Mouse (Mus musculus) hindbrain, embryonic 16.5 days (tissue): ENCODE results near the gene Tspyl3. TPM values are rescaled to one million over a fixed set of nuclear protein-coding genes. Genes with fewer than 3 reads are reported as not detected.

Experiments
- ATAC-seq: fragments of 200-750 bp; cut with Nextera tagmentation; 2 replicates; pipeline ENCODE4 v1.8.0; 2017; ENCODE audit warnings: moderate TSS enrichment, moderate library complexity
- H3K27ac ChIP-seq: fragments of 300-500 bp; sonication (generic); 2 replicates; pipeline ENCODE4 v1.5.1; 2014; ENCODE audit warnings: low read depth, mild to moderate bottlenecking, control low read depth, low read length, moderate library complexity
- H3K27me3 ChIP-seq: fragments of 300-500 bp; sonication (generic); replicated peaks from 2 replicates; pipeline ENCODE4 v1.6.1; 2014; ENCODE audit warnings: low read length; ENCODE audit not compliant: control insufficient read depth, insufficient read depth
- H3K36me3 ChIP-seq: fragments of 300-500 bp; sonication (generic); 2 replicates; pipeline ENCODE4 v1.6.1; 2014; ENCODE audit warnings: mild to moderate bottlenecking, low read length, moderate library complexity, mixed read lengths; ENCODE audit not compliant: control insufficient read depth, insufficient read depth
- H3K4me1 ChIP-seq: fragments of 300-500 bp; sonication (generic); 2 replicates; pipeline ENCODE4 v1.6.1; 2014; ENCODE audit warnings: low read depth, low read length; ENCODE audit not compliant: control insufficient read depth, insufficient read depth
- H3K4me2 ChIP-seq: fragments of 300-500 bp; sonication (generic); 2 replicates; pipeline ENCODE4 v1.6.1; 2014; ENCODE audit warnings: mild to moderate bottlenecking, low read length, control low read depth, moderate library complexity
- H3K4me3 ChIP-seq: fragments of 300-500 bp; sonication (generic); 2 replicates; pipeline ENCODE4 v1.5.1; 2014; ENCODE audit warnings: mild to moderate bottlenecking, low read length, control low read depth, moderate library complexity
- H3K9ac ChIP-seq: fragments of 300-500 bp; sonication (generic); 2 replicates; pipeline ENCODE4 v1.6.1; 2014; ENCODE audit warnings: low read depth, mild to moderate bottlenecking, control low read depth, low read length, moderate library complexity
- H3K9me3 ChIP-seq: fragments of 300-500 bp; sonication (generic); 2 replicates; pipeline ENCODE4 v1.6.1; 2014; ENCODE audit warnings: mild to moderate bottlenecking, low read length, moderate library complexity; ENCODE audit not compliant: control insufficient read depth
- WGBS: fragments of 180-500 bp; shearing (Covaris S2); extraction: QIAGEN DNeasy Blood & Tissue Kit; methylation state at CpG from one replicate; pipeline ENCODE4 v1.1.7; 2014; 5-methylcytosine and 5-hydroxymethylcytosine counted together
- polyA plus RNA-seq: library from polyadenylated mRNA; unstranded; fragments of >200 nt; fragmentation: Nextera tagmentation; extraction: Ambion mirVana; gene quantifications from 2 replicates; pipeline ENCODE4 v1.2.1, GENCODE M21; 2015

Gene Tspyl3
- polyA plus RNA-seq, 1 experiment from 2014 or later = 51.8 TPM

- WGBS = 80% methylated on average over 4 of the region's 4 CpGs
- no peak for ATAC-seq
- Histone ChIP-seq H3K9ac (no peak overlapping the region), H3K4me3 (no peak overlapping the region), H3K4me1 (peaks cover 30% of the 10 kb centered on the region), H3K27ac (no peak overlapping the region), H3K27me3 (no peaks in the 10 kb centered on the region), H3K9me3 (no peaks in the 10 kb centered on the region), H3K4me2 (no peak overlapping the region), H3K36me3 (peaks cover 18% of the 10 kb centered on the region)
Measured at GRCm38 (mm10) chr2:153237891-153238290, 12.7 kb upstream of the Tspyl3 start.

- Histone ChIP-seq H3K27ac (no peak overlapping the region), H3K36me3 (peaks cover 22% of the 10 kb centered on the region), H3K4me1 (peaks cover 24% of the 10 kb centered on the region), H3K9ac (no peak overlapping the region), H3K4me2 (no peak overlapping the region), H3K4me3 (no peak overlapping the region), H3K27me3 (no peaks in the 10 kb centered on the region), H3K9me3 (no peaks in the 10 kb centered on the region)
- 80% methylated on average over 4 of the region's 4 CpGs for WGBS
- no peak for ATAC-seq
Measured at GRCm38 (mm10) chr2:153237193-153237592, 12.0 kb upstream of the Tspyl3 start.

- WGBS = 88% methylated on average over 5 of the region's 5 CpGs
- H3K4me3 ChIP-seq = no peak overlapping the region
- H3K36me3 ChIP-seq = peaks cover 30% of the 10 kb centered on the region
Measured at GRCm38 (mm10) chr2:153228523-153228922, 3.3 kb upstream of the Tspyl3 start.

GRCm38 (mm10) chr2:153227959-153228358 is 2.7 kb upstream of the Tspyl3 start:
- Histone ChIP-seq H3K27ac (no peak overlapping the region), H3K9me3 (no peaks in the 10 kb centered on the region), H3K9ac (no peak overlapping the region), H3K36me3 (peaks cover 28% of the 10 kb centered on the region), H3K4me2 (no peak overlapping the region), H3K4me1 (peaks cover 7% of the 10 kb centered on the region), H3K4me3 (no peak overlapping the region), H3K27me3 (no peaks in the 10 kb centered on the region)
- 96% methylated on average over 4 of the region's 4 CpGs for WGBS
- no peak for ATAC-seq

More at GRCm38 (mm10) chr2:153228523-153228922, 3.3 kb upstream of the Tspyl3 start:
- Histone ChIP-seq H3K9ac (no peak overlapping the region), H3K4me1 (peaks cover 7% of the 10 kb centered on the region), H3K27me3 (no peaks in the 10 kb centered on the region), H3K9me3 (no peaks in the 10 kb centered on the region), H3K4me2 (no peak overlapping the region), H3K27ac (no peak overlapping the region)
- ATAC-seq = no peak

- Histone ChIP-seq H3K9ac (peak overlapping the region; percentile 92), H3K4me3 (peak overlapping the region; percentile 70), H3K4me2 (peak overlapping the region; percentile 77), H3K27me3 (no peaks in the 10 kb centered on the region), H3K4me1 (peaks cover 7% of the 10 kb centered on the region), H3K36me3 (peaks cover 21% of the 10 kb centered on the region), H3K27ac (peak overlapping the region; percentile 82), H3K9me3 (no peaks in the 10 kb centered on the region)
- ATAC-seq = peak; percentile 8
- 9% methylated on average over 3 of the region's 3 CpGs for WGBS
Measured at GRCm38 (mm10) chr2:153225595-153225953, 333 bp upstream of the Tspyl3 start.

GRCm38 (mm10) chr2:153222566-153222965 is 2.7 kb downstream of the Tspyl3 start:
- Histone ChIP-seq H3K4me1 (peaks cover 7% of the 10 kb centered on the region), H3K9me3 (no peaks in the 10 kb centered on the region), H3K4me3 (no peak overlapping the region), H3K27me3 (no peaks in the 10 kb centered on the region), H3K9ac (no peak overlapping the region), H3K4me2 (no peak overlapping the region), H3K27ac (no peak overlapping the region), H3K36me3 (peaks cover 11% of the 10 kb centered on the region; the same call in 1 of the 2 replicates)
- no peak for ATAC-seq
- 94% methylated on average over 2 of the region's 2 CpGs for WGBS

- Histone ChIP-seq H3K27me3 (no peaks in the 10 kb centered on the region), H3K27ac (no peak overlapping the region), H3K4me1 (peaks cover 7% of the 10 kb centered on the region), H3K4me3 (no peak overlapping the region), H3K9me3 (no peaks in the 10 kb centered on the region), H3K9ac (no peak overlapping the region), H3K36me3 (peaks cover 11% of the 10 kb centered on the region; the same call in 1 of the 2 replicates), H3K4me2 (no peak overlapping the region)
- ATAC-seq = no peak
Measured at GRCm38 (mm10) chr2:153222130-153222529, 3.1 kb downstream of the Tspyl3 start.

- no peak for ATAC-seq
- 92% methylated on average over 4 of the region's 4 CpGs for WGBS
Measured at GRCm38 (mm10) chr2:153221620-153222019, 3.6 kb downstream of the Tspyl3 start.

GRCm38 (mm10) chr2:153218516-153218915 is 6.7 kb downstream of the Tspyl3 start:
- no peak overlapping the region for H3K9ac ChIP-seq
- H3K4me2 ChIP-seq = no peak overlapping the region
- no peaks in the 10 kb centered on the region for H3K9me3 ChIP-seq
- no peaks in the 10 kb centered on the region for H3K27me3 ChIP-seq
- no peak overlapping the region for H3K27ac ChIP-seq
- no peaks in the 10 kb centered on the region for H3K4me1 ChIP-seq
- H3K4me3 ChIP-seq = no peak overlapping the region
- ATAC-seq = no peak
- peaks cover 11% of the 10 kb centered on the region; the same call in 1 of the 2 replicates for H3K36me3 ChIP-seq
- 78% methylated on average over 3 of the region's 3 CpGs for WGBS

More at GRCm38 (mm10) chr2:153221620-153222019, 3.6 kb downstream of the Tspyl3 start:
- H3K9me3 ChIP-seq = no peaks in the 10 kb centered on the region
- H3K4me1 ChIP-seq = peaks cover 7% of the 10 kb centered on the region
- H3K9ac ChIP-seq = no peak overlapping the region
- H3K27ac ChIP-seq = no peak overlapping the region
- H3K4me2 ChIP-seq = no peak overlapping the region
- no peaks in the 10 kb centered on the region for H3K27me3 ChIP-seq
- peaks cover 11% of the 10 kb centered on the region; the same call in 1 of the 2 replicates for H3K36me3 ChIP-seq
- H3K4me3 ChIP-seq = no peak overlapping the region
